Mouse (Mus musculus): ENCODE results near the gene Usp29. TPM values are rescaled to one million over a fixed set of nuclear protein-coding genes. Genes with fewer than 3 reads are reported as not detected.
"Not testable (repeated sequence)": the region's sequence is repeated elsewhere in the genome, so short reads cannot be mapped to it uniquely, and the experiment has no call there.

Usp29 gene
- polyA plus RNA-seq, 2 experiments, result 1.1 to 1.7 TPM

DNA sequence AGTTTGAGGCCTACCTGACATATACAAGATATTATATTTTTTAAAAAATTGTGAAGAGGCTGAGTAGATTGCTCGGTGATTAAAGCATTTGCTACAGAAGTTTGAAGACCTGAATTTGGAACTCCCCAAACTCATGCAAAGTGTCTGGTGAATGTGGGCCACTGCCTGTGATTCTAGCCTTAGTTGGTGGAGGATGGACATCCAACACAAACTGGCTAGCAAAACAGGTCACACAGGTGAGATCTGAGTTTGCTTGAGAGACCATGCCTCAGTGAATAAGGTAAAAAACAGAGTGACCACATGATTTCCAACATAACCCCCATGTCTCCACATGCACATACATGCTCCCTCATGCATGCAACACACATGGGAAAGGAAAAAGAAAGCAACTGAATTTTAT is 156.5 kb downstream of the Usp29 start:
- Histone ChIP-seq H3K9me3 (ENCODE audit: control insufficient read depth, low read length) (no peaks in the 10 kb centered on the region), H3K27ac (no peak overlapping the region), H3K27me3 (ENCODE audit: control insufficient read depth, insufficient read depth, low read length) (no peaks in the 10 kb centered on the region), H3K4me1 (replicated peaks; ENCODE audit: control insufficient read depth in 2 of 2, insufficient read depth in 2 of 2, low read length in 1 of 2) (peaks cover 0 to 1% of the 10 kb centered on the region in 2 experiments; a peak in 2 of 4 replicates), H3K4me2 (ENCODE audit: low read depth) (no peak overlapping the region), H3K36me3 (replicated peaks; ENCODE audit: control insufficient read depth, insufficient read depth, low read depth) (no peaks in the 10 kb centered on the region), H3K9ac (replicated peaks) (no peak overlapping the region), H3K4me3 (ENCODE audit: insufficient read depth in 1 of 2, low read depth in 2 of 2, low read length in 2 of 2) (no peak overlapping the region)
- WGBS (ENCODE audit: insufficient replicate concordance), result 64% methylated on average over 1 of the region's 1 CpGs
- TF ChIP-seq EP300 (IDR thresholded peaks at IDR 0.05; ENCODE audit: low read depth) (no peak), CTCF (IDR thresholded peaks at IDR 0.05; ENCODE audit: low read depth) (no peak)
- no peak for DNase-seq (ENCODE audit: low read depth in 3 of 3, low spot score in 3 of 3)
- ATAC-seq (ENCODE audit: insufficient read depth), result no peak

DNA sequence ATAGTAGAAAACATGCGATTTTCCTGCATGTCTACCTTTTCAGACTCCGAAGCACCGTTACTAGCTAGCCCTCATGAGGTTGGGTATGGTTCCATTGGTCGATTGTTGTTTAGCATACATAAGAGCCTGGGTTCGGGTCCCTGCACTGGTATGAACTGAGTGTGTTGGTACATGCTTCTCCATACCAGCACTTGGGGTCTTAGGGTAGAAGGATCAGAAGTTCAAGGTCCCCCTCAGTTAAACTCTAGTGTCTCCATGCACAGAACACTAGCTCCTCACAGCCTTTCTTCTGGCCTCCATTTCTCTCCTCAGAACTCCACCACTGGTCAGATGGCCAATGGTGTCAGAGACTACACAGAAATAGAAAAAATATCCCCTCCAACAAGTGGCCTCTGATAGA is 159.5 kb downstream of the Usp29 start:
- DNase-seq (ENCODE audit: low read depth in 3 of 3, low spot score in 3 of 3) (no peak), ATAC-seq (ENCODE audit: insufficient read depth) (no peak)
- Histone ChIP-seq H3K4me3 (ENCODE audit: insufficient read depth in 1 of 2, low read depth in 2 of 2, low read length in 2 of 2) (no peak overlapping the region), H3K4me1 (replicated peaks; ENCODE audit: control insufficient read depth in 2 of 2, insufficient read depth in 2 of 2, low read length in 1 of 2) (peaks cover 0 to 1% of the 10 kb centered on the region in 2 experiments; a peak in 1 of 4 replicates), H3K36me3 (replicated peaks; ENCODE audit: control insufficient read depth, insufficient read depth, low read depth) (no peaks in the 10 kb centered on the region), H3K9me3 (ENCODE audit: control insufficient read depth, low read length) (no peaks in the 10 kb centered on the region), H3K4me2 (ENCODE audit: low read depth) (no peak overlapping the region), H3K27me3 (ENCODE audit: control insufficient read depth, insufficient read depth, low read length) (no peaks in the 10 kb centered on the region), H3K27ac (no peak overlapping the region), H3K9ac (replicated peaks) (no peak overlapping the region)
- TF ChIP-seq CTCF (IDR thresholded peaks at IDR 0.05; ENCODE audit: low read depth), result no peak
- no peak for TF ChIP-seq EP300 (IDR thresholded peaks at IDR 0.05; ENCODE audit: low read depth)
- WGBS (ENCODE audit: insufficient replicate concordance), result 58% methylated on average over 5 of the region's 5 CpGs

DNA sequence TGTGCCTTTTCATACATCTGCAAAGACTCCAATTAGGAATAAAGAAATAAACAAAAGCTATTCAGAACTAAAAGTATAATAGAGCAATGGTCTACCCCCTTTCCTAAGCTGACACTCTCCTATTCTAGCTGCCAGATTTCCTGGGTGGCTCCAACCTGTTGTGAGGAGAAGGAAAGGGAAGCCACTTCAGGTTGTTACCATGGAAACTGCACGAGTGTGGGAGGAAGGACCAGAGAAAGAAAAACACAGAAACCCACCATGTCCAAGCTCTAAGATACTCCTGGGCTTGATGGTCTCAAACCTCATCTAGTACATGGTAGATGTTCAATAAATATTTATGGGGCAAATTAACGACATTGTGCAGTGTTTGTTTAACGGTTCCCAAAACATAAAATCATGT is 160.8 kb downstream of the Usp29 start:
- Histone ChIP-seq H3K4me1 (replicated peaks; ENCODE audit: control insufficient read depth in 2 of 2, insufficient read depth in 2 of 2, low read length in 1 of 2) (no peaks in the 10 kb centered on the region), H3K9ac (replicated peaks) (no peak overlapping the region), H3K27me3 (ENCODE audit: control insufficient read depth, insufficient read depth, low read length) (no peaks in the 10 kb centered on the region), H3K4me2 (ENCODE audit: low read depth) (no peak overlapping the region), H3K27ac (no peak overlapping the region), H3K4me3 (ENCODE audit: insufficient read depth in 1 of 2, low read depth in 2 of 2, low read length in 2 of 2) (no peak overlapping the region), H3K36me3 (replicated peaks; ENCODE audit: control insufficient read depth, insufficient read depth, low read depth) (no peaks in the 10 kb centered on the region), H3K9me3 (ENCODE audit: control insufficient read depth, low read length) (no peaks in the 10 kb centered on the region)
- WGBS (ENCODE audit: insufficient replicate concordance), result 42% methylated on average over 3 of the region's 3 CpGs
- DNase-seq (ENCODE audit: low read depth in 3 of 3, low spot score in 3 of 3) (no peak), ATAC-seq (ENCODE audit: insufficient read depth) (no peak)
- TF ChIP-seq CTCF (IDR thresholded peaks at IDR 0.05; ENCODE audit: low read depth) (no peak), EP300 (IDR thresholded peaks at IDR 0.05; ENCODE audit: low read depth) (no peak)

DNA sequence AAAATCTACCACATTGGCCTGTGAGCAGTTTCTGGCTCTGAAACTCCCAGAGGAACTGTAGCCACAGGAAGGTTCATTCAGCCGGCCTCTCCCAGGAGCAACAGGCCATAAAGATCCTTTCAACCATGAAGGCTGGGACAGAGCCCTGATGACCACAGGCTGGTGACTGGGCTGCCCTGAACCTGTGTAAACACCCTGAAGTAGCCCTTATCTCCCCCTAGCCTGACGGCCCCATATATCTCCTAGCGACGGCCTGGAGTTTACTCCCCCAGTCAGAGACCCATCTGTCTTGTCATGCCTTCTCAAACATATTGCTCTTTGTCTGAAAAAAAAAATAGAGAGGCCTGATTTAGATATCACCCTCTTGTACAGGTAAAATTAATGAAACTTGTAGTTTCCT is 166.6 kb downstream of the Usp29 start:
- H3K9ac ChIP-seq (replicated peaks); ATAC-seq (ENCODE audit: insufficient read depth); H3K4me2 ChIP-seq (ENCODE audit: low read depth); H3K4me1 ChIP-seq (replicated peaks; ENCODE audit: control insufficient read depth in 2 of 2, insufficient read depth in 2 of 2, low read length in 1 of 2); H3K9me3 ChIP-seq (ENCODE audit: control insufficient read depth, low read length); H3K36me3 ChIP-seq (replicated peaks; ENCODE audit: control insufficient read depth, insufficient read depth, low read depth); H3K27me3 ChIP-seq (ENCODE audit: control insufficient read depth, insufficient read depth, low read length); H3K4me3 ChIP-seq (ENCODE audit: insufficient read depth in 1 of 2, low read depth in 2 of 2, low read length in 2 of 2); DNase-seq (ENCODE audit: low read depth in 3 of 3, low spot score in 3 of 3); H3K27ac ChIP-seq: not testable (repeated sequence)
- 24% methylated on average over 4 of the region's 4 CpGs for WGBS (ENCODE audit: insufficient replicate concordance)

DNA sequence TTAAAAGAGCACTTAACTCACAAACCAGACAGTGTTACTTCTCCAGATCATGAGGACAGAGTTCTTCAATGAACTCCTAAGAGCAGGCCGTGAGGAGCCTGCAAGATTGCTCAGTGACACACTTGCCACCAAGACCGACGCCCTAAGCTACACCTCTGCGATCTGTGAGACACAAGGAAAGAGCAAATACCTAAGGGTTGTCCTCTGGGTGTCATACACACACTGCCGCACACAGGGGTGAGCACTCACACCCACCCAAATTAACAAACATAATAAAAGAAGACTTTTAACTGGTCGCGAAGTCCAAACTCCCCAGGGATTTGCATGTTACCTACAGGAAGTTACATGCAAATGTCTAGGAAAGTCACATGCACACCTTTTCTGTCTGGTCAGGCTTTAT is 170.3 kb downstream of the Usp29 start:
- no peak for TF ChIP-seq EP300 (IDR thresholded peaks at IDR 0.05; ENCODE audit: low read depth)
- TF ChIP-seq CTCF (IDR thresholded peaks at IDR 0.05; ENCODE audit: low read depth), result no peak
- H3K27me3 ChIP-seq (ENCODE audit: control insufficient read depth, insufficient read depth, low read length), result no peaks in the 10 kb centered on the region
- WGBS (ENCODE audit: insufficient replicate concordance), result 83% methylated on average over 7 of the region's 7 CpGs
- no peak overlapping the region for H3K4me3 ChIP-seq (ENCODE audit: insufficient read depth in 1 of 2, low read depth in 2 of 2, low read length in 2 of 2)
- H3K36me3 ChIP-seq (replicated peaks; ENCODE audit: control insufficient read depth, insufficient read depth, low read depth), result no peaks in the 10 kb centered on the region
- ATAC-seq (ENCODE audit: insufficient read depth), result no peak
- no peaks in the 10 kb centered on the region for H3K9me3 ChIP-seq (ENCODE audit: control insufficient read depth, low read length)
- DNase-seq (ENCODE audit: low read depth in 3 of 3, low spot score in 3 of 3), result no peak
- no peak overlapping the region for H3K27ac ChIP-seq
- H3K4me2 ChIP-seq (ENCODE audit: low read depth), result no peak overlapping the region
- no peaks in the 10 kb centered on the region for H3K4me1 ChIP-seq (replicated peaks; ENCODE audit: control insufficient read depth in 2 of 2, insufficient read depth in 2 of 2, low read length in 1 of 2)
- H3K9ac ChIP-seq (replicated peaks), result no peak overlapping the region

Data from liver, embryonic 14.5 days (tissue).